Mouse (Mus musculus) cerebellum, adult 8-10 months (tissue): ENCODE results near the gene Rab25.

Source experiments
- DNase-seq: peaks from one replicate; pipeline ENCODE4 v3.0.0; 2022

Gene Rab25

GRCm38 (mm10) chr3:88502641-88503504, 45.2 kb downstream of the Rab25 start:
- peak; percentile 90 for DNase-seq

- DNase-seq, result no peak
Measured at GRCm38 (mm10) chr3:88502031-88502571, 46.0 kb downstream of the Rab25 start.

GRCm38 (mm10) chr3:88501366-88502030, 46.6 kb downstream of the Rab25 start:
- no peak for DNase-seq

GRCm38 (mm10) chr3:88500655-88501365, 47.3 kb downstream of the Rab25 start:
- DNase-seq, result no peak

GRCm38 (mm10) chr3:88500087-88500486, 48.0 kb downstream of the Rab25 start:
- no peak for DNase-seq

GRCm38 (mm10) chr3:88499580-88499979, 48.5 kb downstream of the Rab25 start:
- no peak for DNase-seq

- no peak for DNase-seq
Measured at GRCm38 (mm10) chr3:88495741-88496415, 52.2 kb downstream of the Rab25 start.

GRCm38 (mm10) chr3:88494836-88495628, 53.1 kb downstream of the Rab25 start:
- DNase-seq, result no peak

- DNase-seq, result no peak
Measured at GRCm38 (mm10) chr3:88493706-88494582, 54.2 kb downstream of the Rab25 start.
